Mouse (Mus musculus) myocyte (in vitro differentiated cells): ENCODE results near the gene Olfr1062. TPM values are rescaled to one million over a fixed set of nuclear protein-coding genes. Genes with fewer than 3 reads are reported as not detected.
"Not testable (repeated sequence)": the region's sequence is repeated elsewhere in the genome, so short reads cannot be mapped to it uniquely, and the experiment has no call there.

Source experiments
- H3K27me3 ChIP-seq: one replicate; pipeline ENCODE4 v1.6.1; 2011; ENCODE audit not compliant: control insufficient read depth, insufficient read depth, insufficient read length
- H3K36me3 ChIP-seq: one replicate; pipeline ENCODE4 v1.6.1; 2011; ENCODE audit not compliant: control insufficient read depth, insufficient read depth
- H3K4me2 ChIP-seq: one replicate; pipeline ENCODE4 v1.6.1; 2011; ENCODE audit warnings: low read depth, control low read depth
- H3K4me3 ChIP-seq: one replicate; pipeline ENCODE4 v1.5.1; 2011; ENCODE audit warnings: mild to moderate bottlenecking, control low read depth, moderate library complexity
- H3K79me2 ChIP-seq: one replicate; pipeline ENCODE4 v1.6.1; 2011; ENCODE audit not compliant: control insufficient read depth, insufficient read depth
- H3ac ChIP-seq: one replicate; pipeline ENCODE4 v1.6.1; 2011; ENCODE audit not compliant: control insufficient read depth, insufficient read length
- CEBPB ChIP-seq: IDR thresholded peaks from 2 replicates; pipeline ENCODE4 v1.6.1; 2011; ENCODE audit warnings: mild to moderate bottlenecking, moderate library complexity; ENCODE audit not compliant: poor library complexity, insufficient read depth, severe bottlenecking
- E2F4 ChIP-seq: IDR thresholded peaks from one replicate; pipeline ENCODE4 v1.6.1; 2011; ENCODE audit warnings: mild to moderate bottlenecking, control low read depth, moderate library complexity; ENCODE audit not compliant: insufficient read depth
- MAX ChIP-seq: IDR thresholded peaks from one replicate; pipeline ENCODE4 v1.6.1; 2011; ENCODE audit warnings: low read depth, mild to moderate bottlenecking, control low read depth
- MYOD1 ChIP-seq, 3 experiments: IDR thresholded peaks; one replicate each; pipeline ENCODE4 v1.6.1; 2011; ENCODE audit warnings: control low read depth in 2 of 3, low read depth in 2 of 3, mild to moderate bottlenecking in 2 of 3, moderate library complexity in 1 of 3; ENCODE audit not compliant: insufficient read length in 2 of 3, control insufficient read depth in 1 of 3
- MYOG ChIP-seq, 3 experiments: IDR thresholded peaks; one replicate each; pipeline ENCODE4 v1.6.1; 2011; ENCODE audit warnings: control low read depth in 2 of 3, low read depth in 2 of 3, mild to moderate bottlenecking in 2 of 3; ENCODE audit not compliant: insufficient read length in 2 of 3, control insufficient read depth in 1 of 3, insufficient read depth in 1 of 3
- POLR2A ChIP-seq: IDR thresholded peaks from one replicate; pipeline ENCODE4 v1.6.1; 2011; ENCODE audit warnings: low read depth, mild to moderate bottlenecking, control low read depth, moderate library complexity; ENCODE audit not compliant: insufficient read length
- POLR2AphosphoS2 ChIP-seq: IDR thresholded peaks from one replicate; pipeline ENCODE4 v1.6.1; 2011; ENCODE audit warnings: low read depth, control low read depth; ENCODE audit not compliant: insufficient read length
- REST ChIP-seq: IDR thresholded peaks from one replicate; pipeline ENCODE4 v1.6.1; 2011; ENCODE audit warnings: mild to moderate bottlenecking, control low read depth, moderate library complexity; ENCODE audit not compliant: insufficient read depth, insufficient read length
- SRF ChIP-seq: IDR thresholded peaks from one replicate; pipeline ENCODE4 v1.6.1; 2011; ENCODE audit warnings: low read depth; ENCODE audit not compliant: control insufficient read depth, insufficient read length
- TCF12 ChIP-seq: IDR thresholded peaks from one replicate; pipeline ENCODE4 v1.6.1; 2011; ENCODE audit warnings: mild to moderate bottlenecking, control low read depth; ENCODE audit not compliant: poor library complexity, insufficient read depth, severe bottlenecking
- TCF3 ChIP-seq: IDR thresholded peaks from one replicate; pipeline ENCODE4 v1.6.1; 2011; ENCODE audit warnings: low read depth, control low read depth; ENCODE audit not compliant: insufficient read length
- USF1 ChIP-seq: IDR thresholded peaks from one replicate; pipeline ENCODE4 v1.6.1; 2011; ENCODE audit warnings: low read depth, mild to moderate bottlenecking, control low read depth, moderate library complexity
- polyA plus RNA-seq: library from polyadenylated mRNA; unstranded; fragments of >200 nt; fragmentation: generic; extraction: Trizol; gene quantifications from one replicate; pipeline ENCODE4 v1.2.1, GENCODE M21; 2012; ENCODE audit warnings: missing spikeins

The Olfr1062 gene
- polyA plus RNA-seq, result not detected

DNA sequence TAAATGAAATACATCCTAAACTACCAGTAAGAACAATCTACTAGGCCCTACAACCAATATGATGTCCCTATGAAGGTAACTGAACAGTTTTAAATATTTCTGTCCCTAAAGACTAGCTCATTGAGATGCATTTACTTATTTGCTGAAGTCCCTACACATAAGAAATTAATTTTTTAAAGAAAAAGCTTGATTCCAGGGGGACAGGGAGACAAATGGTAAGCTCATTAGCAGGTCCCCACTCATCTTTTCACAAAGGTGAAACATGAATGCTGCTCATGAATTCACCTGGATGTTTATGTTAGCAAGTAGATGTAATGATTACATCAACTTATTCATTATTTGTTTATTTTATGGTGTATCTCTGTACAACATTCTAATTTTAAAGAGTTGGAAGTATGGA is at the start of gene Olfr1062:
TSS of gene Olfr1062 (minus strand) at position 101 of the 400 bp plus-strand sequence.
- H3K27me3 ChIP-seq, H3K79me2 ChIP-seq, H3ac ChIP-seq, H3K4me3 ChIP-seq, H3K36me3 ChIP-seq, H3K4me2 ChIP-seq: not testable (repeated sequence)

DNA sequence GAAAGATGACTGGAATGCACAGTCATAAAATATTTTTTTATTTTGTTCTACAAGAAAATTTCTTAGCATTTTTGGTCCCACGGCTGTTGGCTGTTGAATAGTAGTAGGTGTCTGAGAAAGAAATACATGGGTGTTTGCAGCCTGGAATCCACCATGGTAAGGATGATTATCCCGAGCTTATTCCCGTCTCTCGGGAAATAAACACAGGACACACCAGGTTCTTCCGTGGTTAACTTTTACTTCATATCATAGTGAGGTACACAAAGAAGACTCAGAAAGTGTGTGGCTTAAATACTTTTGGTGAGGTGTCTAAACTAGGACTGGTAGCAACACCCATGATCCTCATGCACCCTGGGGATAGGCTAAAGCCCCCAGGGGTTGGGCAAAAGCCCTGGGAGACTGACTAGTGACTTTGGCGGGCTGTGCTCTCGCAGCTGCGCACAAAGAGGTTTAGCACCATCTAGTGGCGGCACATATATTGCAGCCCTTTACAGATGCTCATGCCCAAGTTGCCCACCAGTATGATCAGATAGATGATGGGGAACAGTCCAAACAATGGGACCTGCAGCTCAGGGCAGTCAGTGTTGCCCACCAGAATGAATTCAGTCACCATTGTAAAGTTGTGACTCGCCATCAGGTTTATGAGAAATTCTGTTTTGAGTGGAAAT is 38.0 kb upstream of the Olfr1062 start:
- no peaks in the 10 kb centered on the region for H3K36me3 ChIP-seq
- TF ChIP-seq TCF3 (no peak), MYOG (IDR thresholded peaks at IDR 0.05; ENCODE audit: control insufficient read depth in 1 of 3, insufficient read depth in 1 of 3, insufficient read length in 2 of 3, low read depth in 2 of 3) (no peak), CEBPB (no peak), TCF12 (no peak), USF1 (no peak), MAX (no peak), E2F4 (no peak), POLR2A (no peak), MYOD1 (IDR thresholded peaks at IDR 0.05; ENCODE audit: control insufficient read depth in 1 of 3, insufficient read length in 2 of 3, low read depth in 2 of 3) (no peak), SRF (no peak)
- no peak overlapping the region for H3K4me3 ChIP-seq
- H3K79me2 ChIP-seq, result no peaks in the 10 kb centered on the region
- H3K27me3 ChIP-seq, result no peaks in the 10 kb centered on the region
- no peak overlapping the region for H3K4me2 ChIP-seq
- no peak overlapping the region for H3ac ChIP-seq

DNA sequence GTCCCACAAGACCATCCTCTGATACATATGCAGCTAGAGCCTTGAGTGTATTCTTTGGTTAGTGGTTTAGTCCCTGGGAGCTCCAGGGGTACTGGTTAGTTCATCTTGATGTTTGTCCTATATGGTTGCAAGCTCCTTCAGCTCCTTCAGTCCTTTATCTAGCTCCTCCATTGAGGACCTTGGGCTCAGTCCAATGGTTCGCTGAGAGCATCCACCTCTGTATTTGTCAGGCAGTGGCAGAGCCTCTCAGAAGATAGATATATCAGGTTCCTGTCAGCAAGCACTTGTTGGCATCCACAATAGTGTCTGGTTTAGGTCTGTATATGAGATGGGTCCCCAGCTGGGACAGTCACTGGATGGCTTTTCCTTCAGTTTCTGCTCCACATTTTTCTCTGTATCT is 33.9 kb upstream of the Olfr1062 start:
- Histone ChIP-seq H3K79me2 (no peaks in the 10 kb centered on the region), H3K4me3 (no peak overlapping the region), H3K27me3 (no peaks in the 10 kb centered on the region), H3K4me2 (no peak overlapping the region), H3ac (no peak overlapping the region), H3K36me3 (no peaks in the 10 kb centered on the region)
- TF ChIP-seq POLR2AphosphoS2, result no peak
- TF ChIP-seq TCF3, result no peak
- no peak for TF ChIP-seq REST
- no peak for TF ChIP-seq MAX
- TF ChIP-seq MYOG (IDR thresholded peaks at IDR 0.05; ENCODE audit: control insufficient read depth in 1 of 3, insufficient read depth in 1 of 3, insufficient read length in 2 of 3, low read depth in 2 of 3), result no peak
- TF ChIP-seq SRF, result no peak
- no peak for TF ChIP-seq USF1
- TF ChIP-seq MYOD1 (IDR thresholded peaks at IDR 0.05; ENCODE audit: control insufficient read depth in 1 of 3, insufficient read length in 2 of 3, low read depth in 2 of 3), result no peak
- no peak for TF ChIP-seq E2F4
- no peak for TF ChIP-seq CEBPB
- no peak for TF ChIP-seq TCF12
- TF ChIP-seq POLR2A, result no peak

DNA sequence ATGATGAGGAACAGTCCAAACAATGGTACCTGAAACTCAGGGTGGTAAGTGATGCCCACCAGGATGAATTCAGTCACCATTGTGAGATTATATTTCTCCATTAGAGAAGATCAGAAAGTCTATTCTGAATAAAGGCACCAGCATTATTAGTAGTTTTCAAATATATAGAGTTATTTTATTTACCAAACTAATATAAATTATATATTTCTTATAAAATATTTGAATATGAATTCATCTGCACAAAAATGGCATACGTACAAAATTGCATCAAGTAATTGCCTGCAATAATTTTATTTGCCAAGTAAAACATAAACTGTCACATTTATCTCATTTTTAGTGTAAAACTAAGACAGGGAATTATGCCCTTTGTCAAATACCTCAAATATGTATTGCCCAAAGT is 29.6 kb upstream of the Olfr1062 start, which contains the start of gene Olfr1066:
TSS of gene Olfr1066 (minus strand) at position 101 of the 400 bp plus-strand sequence.
- Histone ChIP-seq H3K36me3 (no peaks in the 10 kb centered on the region), H3ac (no peak within 1 kb of the TSS), H3K27me3 (no peaks in the 10 kb centered on the region), H3K79me2 (no peaks in the 10 kb centered on the region), H3K4me3 (no peak within 1 kb of the TSS), H3K4me2 (no peak within 1 kb of the TSS)
- TF ChIP-seq USF1 (no peak), SRF (no peak), E2F4 (no peak), POLR2A (no peak), MYOG (IDR thresholded peaks at IDR 0.05; ENCODE audit: control insufficient read depth in 1 of 3, insufficient read depth in 1 of 3, insufficient read length in 2 of 3, low read depth in 2 of 3) (no peak), POLR2AphosphoS2 (no peak), MAX (no peak), TCF12 (no peak), REST (no peak), CEBPB (no peak)

DNA sequence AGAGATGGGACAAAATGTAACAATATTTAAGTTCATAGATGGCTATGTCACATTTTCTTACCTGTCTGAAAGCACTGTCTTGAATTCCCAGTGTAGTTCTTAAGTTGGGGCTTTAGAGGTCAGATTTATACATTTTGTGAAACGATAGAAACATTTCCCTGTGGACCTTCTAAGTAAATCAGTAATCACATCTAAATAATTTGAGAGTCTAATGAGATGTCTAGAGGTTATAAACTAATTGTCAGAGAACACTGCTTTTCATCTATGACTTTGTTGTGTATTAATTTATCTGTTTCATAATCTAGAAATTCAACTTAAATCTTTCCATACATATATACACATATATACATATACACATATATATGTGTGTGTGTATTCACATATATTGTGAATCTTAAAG is 23.9 kb upstream of the Olfr1062 start, which contains the start of gene Olfr1065:
TSS of gene Olfr1065 (minus strand) at position 101 of the 400 bp plus-strand sequence.
- not testable (repeated sequence) for H3K36me3 ChIP-seq, H3ac ChIP-seq, H3K79me2 ChIP-seq, H3K4me3 ChIP-seq, H3K27me3 ChIP-seq, H3K4me2 ChIP-seq

DNA sequence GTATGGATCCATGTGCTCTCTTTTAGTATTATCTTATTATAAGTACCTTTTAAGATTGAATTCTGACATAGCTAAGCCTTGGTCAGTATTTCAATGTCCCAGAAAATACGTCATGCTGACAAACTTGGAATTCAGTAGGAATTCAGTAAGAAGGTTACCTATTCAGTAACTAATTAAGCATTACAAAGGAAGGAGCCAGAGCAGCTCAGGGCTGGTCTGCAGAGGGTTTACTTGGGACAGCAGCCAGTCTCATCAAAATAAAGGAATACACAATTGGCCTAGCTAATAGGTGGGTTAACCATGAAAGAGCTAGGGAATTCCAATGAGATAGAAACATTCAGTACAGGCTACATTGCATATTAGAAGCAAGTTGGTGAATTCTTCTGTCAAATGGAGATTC is 15.6 kb upstream of the Olfr1062 start:
- H3K4me2 ChIP-seq, H3K79me2 ChIP-seq, H3ac ChIP-seq, H3K4me3 ChIP-seq, H3K36me3 ChIP-seq, H3K27me3 ChIP-seq: not testable (repeated sequence)

DNA sequence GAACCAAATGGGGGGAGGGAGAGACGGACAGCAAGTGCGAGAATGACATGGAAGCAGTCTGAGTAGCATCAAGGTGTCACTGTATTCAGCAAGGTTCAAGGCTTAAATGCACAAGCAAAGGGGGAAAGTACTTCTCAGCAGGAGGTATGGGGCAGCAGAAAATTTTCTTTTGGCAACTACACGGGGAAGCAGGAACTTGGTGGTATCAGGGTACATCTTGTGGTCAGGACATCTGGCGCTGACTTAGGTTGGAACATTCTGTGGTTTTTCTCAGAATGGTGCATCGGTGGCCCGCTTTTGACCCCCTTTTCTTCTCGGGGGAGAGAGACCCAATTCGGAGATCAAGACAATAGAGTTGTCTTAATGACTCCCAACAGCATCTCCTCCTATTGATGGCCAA is 2.0 kb upstream of the Olfr1062 start:
- H3ac ChIP-seq, H3K79me2 ChIP-seq, H3K27me3 ChIP-seq, H3K4me3 ChIP-seq, H3K4me2 ChIP-seq, H3K36me3 ChIP-seq: not testable (repeated sequence)
